Mouse (Mus musculus) cerebellum, postnatal 4 days (tissue): Measurements from ENCODE around the gene Stk10.

ENCODE experiments used
- DNase-seq, 2 experiments: peaks; one replicate each; pipeline ENCODE4 v3.0.0; 2022; ENCODE audit warnings: low spot score in 2 of 2, mixed read lengths in 1 of 2

Stk10 gene

GRCm38 (mm10) chr11:32524122-32524920, 8.8 kb upstream of the Stk10 start:
- DNase-seq: no peak

- DNase-seq: no peak
Measured at GRCm38 (mm10) chr11:32527006-32527405, 6.1 kb upstream of the Stk10 start.

- DNase-seq: no peak
Measured at GRCm38 (mm10) chr11:32530151-32530550, 3.0 kb upstream of the Stk10 start.

GRCm38 (mm10) chr11:32531871-32532764, 987 bp upstream of the Stk10 start, which contains the start of gene Efcab9:
Gene Efcab9, minus strand, starts transcription at chr11:32532081.
- DNase-seq: no peak

GRCm38 (mm10) chr11:32533482-32534261, 567 bp downstream of the Stk10 start:
- no peak for DNase-seq

- DNase-seq: no peak
Measured at GRCm38 (mm10) chr11:32534453-32535075, 1.5 kb downstream of the Stk10 start.

- DNase-seq: no peak
Measured at GRCm38 (mm10) chr11:32535646-32536045, 2.5 kb downstream of the Stk10 start.

- DNase-seq: no peak
Measured at GRCm38 (mm10) chr11:32536954-32537353, 3.8 kb downstream of the Stk10 start.

- no peak for DNase-seq
Measured at GRCm38 (mm10) chr11:32538435-32538834, 5.3 kb downstream of the Stk10 start.

- DNase-seq: no peak
Measured at GRCm38 (mm10) chr11:32538846-32539245, 5.7 kb downstream of the Stk10 start.

GRCm38 (mm10) chr11:32539717-32540116, 6.6 kb downstream of the Stk10 start:
- DNase-seq: no peak

- no peak for DNase-seq
Measured at GRCm38 (mm10) chr11:32540463-32540862, 7.4 kb downstream of the Stk10 start.

GRCm38 (mm10) chr11:32542181-32542580, 9.1 kb downstream of the Stk10 start:
- DNase-seq: no peak

GRCm38 (mm10) chr11:32542687-32543411, 9.7 kb downstream of the Stk10 start:
- no peak for DNase-seq

- no peak for DNase-seq
Measured at GRCm38 (mm10) chr11:32544041-32544440, 10.9 kb downstream of the Stk10 start.

- no peak for DNase-seq
Measured at GRCm38 (mm10) chr11:32544497-32544896, 11.4 kb downstream of the Stk10 start.

GRCm38 (mm10) chr11:32545605-32546004, 12.5 kb downstream of the Stk10 start:
- DNase-seq: no peak

GRCm38 (mm10) chr11:32546483-32546882, 13.4 kb downstream of the Stk10 start:
- peak in 1 of 2 experiments; percentile 53 for DNase-seq

- DNase-seq: no peak
Measured at GRCm38 (mm10) chr11:32547391-32547947, 14.4 kb downstream of the Stk10 start.

GRCm38 (mm10) chr11:32548240-32548639, 15.1 kb downstream of the Stk10 start:
- DNase-seq: no peak
